Mouse (Mus musculus) C2C12 (cell line): Measurements from ENCODE around the gene Erich2.

Experiments used
- CEBPB ChIP-seq: IDR thresholded peaks from one replicate; pipeline ENCODE4 v1.6.1; 2011; ENCODE audit warnings: low read depth, mild to moderate bottlenecking, control low read depth, moderate library complexity
- CTCF ChIP-seq: IDR thresholded peaks from one replicate; pipeline ENCODE4 v1.5.1; 2011; ENCODE audit not compliant: control insufficient read depth, insufficient read depth, insufficient read length
- FOSL1 ChIP-seq: IDR thresholded peaks from one replicate; pipeline ENCODE4 v1.8.0; 2011; ENCODE audit warnings: mild to moderate bottlenecking, low read length; ENCODE audit not compliant: poor library complexity, insufficient read depth, severe bottlenecking
- MAX ChIP-seq: IDR thresholded peaks from one replicate; pipeline ENCODE4 v1.6.1; 2011; ENCODE audit warnings: mild to moderate bottlenecking, control low read depth
- MYOD1 ChIP-seq: IDR thresholded peaks from one replicate; pipeline ENCODE4 v1.6.1; 2011; ENCODE audit warnings: low read depth; ENCODE audit not compliant: control insufficient read depth, insufficient read length
- MYOG ChIP-seq: IDR thresholded peaks from one replicate; pipeline ENCODE4 v1.6.1; 2011; ENCODE audit not compliant: control insufficient read depth, insufficient read length; ENCODE audit errors: extremely low read depth
- USF1 ChIP-seq: IDR thresholded peaks from one replicate; pipeline ENCODE4 v1.6.1; 2011; ENCODE audit warnings: low read depth, mild to moderate bottlenecking, control low read depth, moderate library complexity

DNA sequence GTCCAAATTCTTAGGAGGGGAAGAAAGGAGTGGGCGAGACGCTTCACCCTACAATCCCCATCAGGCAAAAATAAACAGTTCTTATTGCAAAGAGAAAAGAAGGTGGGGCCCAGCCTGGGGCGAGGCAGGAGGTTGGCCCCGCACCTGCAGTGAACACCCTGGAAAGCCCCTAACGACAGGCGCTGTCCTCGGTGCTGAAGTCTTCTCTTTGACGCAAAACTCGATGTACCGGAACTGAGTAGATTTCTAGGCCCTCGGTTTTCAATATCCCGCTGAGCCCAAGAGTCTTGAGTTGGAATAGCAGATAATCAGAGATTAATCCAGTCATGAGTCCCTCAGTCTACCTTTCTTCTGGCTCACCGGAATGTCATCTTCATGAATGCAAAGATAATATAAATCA is 50.9 kb downstream of the Erich2 start:
- no peak for TF ChIP-seq CTCF
- TF ChIP-seq MYOD1 = no peak
- no peak for TF ChIP-seq MYOG
- TF ChIP-seq CEBPB = no peak
- TF ChIP-seq USF1 = no peak
- no peak for TF ChIP-seq FOSL1
- TF ChIP-seq MAX = no peak
